Mouse (Mus musculus) liver, adult 10 weeks (tissue): Measurements from ENCODE around the gene Haus7. TPM values are rescaled to one million over a fixed set of nuclear protein-coding genes. Genes with fewer than 3 reads are reported as not detected.

Experiments
- polyA plus RNA-seq: library from polyadenylated mRNA; stranded (reverse); fragments of 350-450 nt; fragmentation: Illumina TruSeq; extraction: RNeasy Lipid Tissue Mini Kit (QIAGEN cat#74804); gene quantifications from one replicate; pipeline ENCODE4 v1.2.3, GENCODE M21; 2014; ENCODE audit warnings: low read depth, low replicate concordance

Gene Haus7
- polyA plus RNA-seq, result 8.2 TPM

GRCm38 (mm10) chrX:73458877-73459392, at the start of gene Haus7:
Gene Haus7 (minus strand): TSS chrX:73459044.

GRCm38 (mm10) chrX:73483484-73483810, 24.6 kb upstream of the Haus7 start, which contains the start of gene Bgn:
Gene Bgn (plus strand): TSS chrX:73483602.

GRCm38 (mm10) chrX:73435252-73435651, 23.6 kb downstream of the Haus7 start, which contains the start of gene Trex2:
Gene Trex2 (minus strand): TSS chrX:73435344.

GRCm38 (mm10) chrX:73410880-73411517, 47.8 kb downstream of the Haus7 start, which contains the start of gene Zfp92:
Gene Zfp92 (plus strand): TSS chrX:73411096.

GRCm38 (mm10) chrX:73398636-73399035, 60.2 kb downstream of the Haus7 start, which contains the start of gene Gm18336:
Gene Gm18336 (minus strand): TSS chrX:73398736.

Other genes starting within 250 kb of the Haus7 start
- gene Xlr4b, start 244.7 kb downstream of the Haus7 start, polyA plus RNA-seq, result 1.3 TPM
- 4.0 TPM for gene F8a, start 230.8 kb downstream of the Haus7 start, polyA plus RNA-seq
- gene Xlr4c, start 215.9 kb downstream of the Haus7 start, polyA plus RNA-seq, result not detected
- gene Xlr3c, start 193.7 kb downstream of the Haus7 start, polyA plus RNA-seq, result not detected
- not detected for gene Xlr5a, start 166.1 kb downstream of the Haus7 start, polyA plus RNA-seq
- not detected for gene Xlr5c, start 166.1 kb downstream of the Haus7 start, polyA plus RNA-seq
- not detected for gene Gm45015, start 122.2 kb downstream of the Haus7 start, polyA plus RNA-seq
- gene Zfp275, start 116.4 kb downstream of the Haus7 start, polyA plus RNA-seq, result 6.0 TPM
- gene Gm18336, start 60.3 kb downstream of the Haus7 start, polyA plus RNA-seq, result not detected
- gene Zfp92, start 47.9 kb downstream of the Haus7 start, polyA plus RNA-seq, result not detected
- not detected for gene Trex2, start 23.7 kb downstream of the Haus7 start, polyA plus RNA-seq
- 75.2 TPM for gene Bgn, start 24.6 kb upstream of the Haus7 start, polyA plus RNA-seq
- gene Atp2b3, start 44.0 kb upstream of the Haus7 start, polyA plus RNA-seq, result not detected
- not detected for gene Dusp9, start 180.4 kb upstream of the Haus7 start, polyA plus RNA-seq
- gene Pnck, start 201.1 kb upstream of the Haus7 start, polyA plus RNA-seq, result not detected
- 1.7 TPM for gene Slc6a8, start 214.1 kb upstream of the Haus7 start, polyA plus RNA-seq